Mouse (Mus musculus): Measurements from ENCODE around the gene Stac3. TPM values are rescaled to one million over a fixed set of nuclear protein-coding genes. Genes with fewer than 3 reads are reported as not detected.

The Stac3 gene
- polyA plus RNA-seq, 1 experiment = 3.9 TPM

GRCm38 (mm10) chr10:127534036-127534928 lies 32.8 kb downstream of the Stac3 start, which contains the start of gene Nxph4:
TSS of gene Nxph4 (minus strand) at chr10:127534559.
- peaks cover 94% of the 10 kb centered on the region for H3K27me3 ChIP-seq (replicated peaks)
- peak within 1 kb of the TSS; percentile 83 for H3K4me3 ChIP-seq (replicated peaks)
- H3K4me1 ChIP-seq = peaks cover 51% of the 10 kb centered on the region
- no peaks in the 10 kb centered on the region for H3K36me3 ChIP-seq (replicated peaks; ENCODE audit: low read length)
- H3K9me3 ChIP-seq = peaks cover 4% of the 10 kb centered on the region; the same call in 1 of the 2 replicates
- TF ChIP-seq FLI1 (IDR thresholded peaks at IDR 0.05; ENCODE audit: low read length) (no peak), GATA1 (IDR thresholded peaks at IDR 0.05; ENCODE audit: borderline replicate concordance, low read length) (no peak)

GRCm38 (mm10) chr10:127534929-127535384 lies 33.5 kb downstream of the Stac3 start:
- H3K4me1 ChIP-seq = peaks cover 55% of the 10 kb centered on the region
- no peak for TF ChIP-seq FLI1 (IDR thresholded peaks at IDR 0.05; ENCODE audit: low read length)
- no peak for TF ChIP-seq GATA1 (IDR thresholded peaks at IDR 0.05; ENCODE audit: borderline replicate concordance, low read length)
- H3K4me3 ChIP-seq (replicated peaks) = peak overlapping the region; percentile 74
- peaks cover 94% of the 10 kb centered on the region for H3K27me3 ChIP-seq (replicated peaks)
- H3K9me3 ChIP-seq = peaks cover 4% of the 10 kb centered on the region; the same call in 1 of the 2 replicates
- H3K36me3 ChIP-seq (replicated peaks; ENCODE audit: low read length) = no peaks in the 10 kb centered on the region

- peaks cover 92% of the 10 kb centered on the region for H3K27me3 ChIP-seq (replicated peaks)
Measured at GRCm38 (mm10) chr10:127536586-127537314, 35.3 kb downstream of the Stac3 start.

GRCm38 (mm10) chr10:127537854-127538583 lies 36.5 kb downstream of the Stac3 start:
- Histone ChIP-seq H3K4me3 (replicated peaks) (no peak overlapping the region), H3K4me1 (peaks cover 41% of the 10 kb centered on the region), H3K27me3 (replicated peaks) (peaks cover 92% of the 10 kb centered on the region), H3K36me3 (replicated peaks; ENCODE audit: low read length) (no peaks in the 10 kb centered on the region), H3K9me3 (peaks cover 4% of the 10 kb centered on the region; the same call in 1 of the 2 replicates)
- TF ChIP-seq GATA1 (IDR thresholded peaks at IDR 0.05; ENCODE audit: borderline replicate concordance, low read length) = no peak
- TF ChIP-seq FLI1 (IDR thresholded peaks at IDR 0.05; ENCODE audit: low read length) = no peak

More at GRCm38 (mm10) chr10:127536586-127537314, 35.3 kb downstream of the Stac3 start:
- Histone ChIP-seq H3K36me3 (replicated peaks; ENCODE audit: low read length) (no peaks in the 10 kb centered on the region), H3K9me3 (peaks cover 4% of the 10 kb centered on the region; the same call in 1 of the 2 replicates), H3K4me1 (peaks cover 53% of the 10 kb centered on the region), H3K4me3 (replicated peaks) (no peak overlapping the region)
- TF ChIP-seq GATA1 (IDR thresholded peaks at IDR 0.05; ENCODE audit: borderline replicate concordance, low read length) (no peak), FLI1 (IDR thresholded peaks at IDR 0.05; ENCODE audit: low read length) (no peak)

- TF ChIP-seq FLI1 (IDR thresholded peaks at IDR 0.05; ENCODE audit: low read length) (no peak), GATA1 (IDR thresholded peaks at IDR 0.05; ENCODE audit: borderline replicate concordance, low read length) (no peak)
- Histone ChIP-seq H3K9me3 (no peaks in the 10 kb centered on the region), H3K36me3 (replicated peaks; ENCODE audit: low read length) (peaks cover 4% of the 10 kb centered on the region), H3K4me3 (replicated peaks) (no peak overlapping the region), H3K4me1 (peaks cover 15% of the 10 kb centered on the region), H3K27me3 (replicated peaks) (peaks cover 87% of the 10 kb centered on the region)
Measured at GRCm38 (mm10) chr10:127541510-127541909, 40.0 kb downstream of the Stac3 start.

- peaks cover 15% of the 10 kb centered on the region for H3K4me1 ChIP-seq
- H3K36me3 ChIP-seq (replicated peaks; ENCODE audit: low read length) = peaks cover 4% of the 10 kb centered on the region
- no peak overlapping the region for H3K4me3 ChIP-seq (replicated peaks)
- H3K27me3 ChIP-seq (replicated peaks) = peaks cover 88% of the 10 kb centered on the region
- no peak for TF ChIP-seq GATA1 (IDR thresholded peaks at IDR 0.05; ENCODE audit: borderline replicate concordance, low read length)
- no peak for TF ChIP-seq FLI1 (IDR thresholded peaks at IDR 0.05; ENCODE audit: low read length)
- no peaks in the 10 kb centered on the region for H3K9me3 ChIP-seq
Measured at GRCm38 (mm10) chr10:127542084-127542483, 40.6 kb downstream of the Stac3 start.

- TF ChIP-seq GATA1 (IDR thresholded peaks at IDR 0.05; ENCODE audit: borderline replicate concordance, low read length) (no peak), FLI1 (IDR thresholded peaks at IDR 0.05; ENCODE audit: low read length) (no peak)
- Histone ChIP-seq H3K36me3 (replicated peaks; ENCODE audit: low read length) (peaks cover 4% of the 10 kb centered on the region), H3K4me3 (replicated peaks) (no peak overlapping the region), H3K4me1 (peaks cover 14% of the 10 kb centered on the region), H3K9me3 (no peaks in the 10 kb centered on the region), H3K27me3 (replicated peaks) (peaks cover 88% of the 10 kb centered on the region)
Measured at GRCm38 (mm10) chr10:127542720-127543119, 41.2 kb downstream of the Stac3 start.

GRCm38 (mm10) chr10:127543916-127544315 lies 42.4 kb downstream of the Stac3 start:
- Histone ChIP-seq H3K4me3 (replicated peaks) (no peak overlapping the region), H3K27me3 (replicated peaks) (peaks cover 89% of the 10 kb centered on the region), H3K4me1 (peaks cover 5% of the 10 kb centered on the region; the same call in 1 of the 2 replicates), H3K36me3 (replicated peaks; ENCODE audit: low read length) (peaks cover 4% of the 10 kb centered on the region), H3K9me3 (no peaks in the 10 kb centered on the region)
- TF ChIP-seq GATA1 (IDR thresholded peaks at IDR 0.05; ENCODE audit: borderline replicate concordance, low read length) = no peak
- TF ChIP-seq FLI1 (IDR thresholded peaks at IDR 0.05; ENCODE audit: low read length) = no peak

- Histone ChIP-seq H3K4me3 (replicated peaks) (no peak overlapping the region), H3K9me3 (no peaks in the 10 kb centered on the region), H3K4me1 (peaks cover 4% of the 10 kb centered on the region; the same call in 1 of the 2 replicates), H3K36me3 (replicated peaks; ENCODE audit: low read length) (peaks cover 4% of the 10 kb centered on the region), H3K27me3 (replicated peaks) (peaks cover 89% of the 10 kb centered on the region)
- TF ChIP-seq GATA1 (IDR thresholded peaks at IDR 0.05; ENCODE audit: borderline replicate concordance, low read length) (no peak), FLI1 (IDR thresholded peaks at IDR 0.05; ENCODE audit: low read length) (no peak)
Measured at GRCm38 (mm10) chr10:127544375-127544774, 42.9 kb downstream of the Stac3 start.
